Mouse (Mus musculus) left cerebral cortex, adult 2 months (tissue): ENCODE results near the gene Zbtb32. TPM values are rescaled to one million over a fixed set of nuclear protein-coding genes. Genes with fewer than 3 reads are reported as not detected.

Experiments
- DNase-seq, 2 experiments: peaks; one replicate each; pipeline ENCODE4 v3.0.0; 2021 to 2022; ENCODE audit warnings: low spot score in 2 of 2, mixed read lengths in 1 of 2; ENCODE audit errors: extremely low spot score in 1 of 2
- H3K27ac ChIP-seq: fragments of 200-600 bp; 2 replicates; pipeline ENCODE4 v1.8.1; 2022
- H3K4me3 ChIP-seq: fragments of 200-600 bp; 2 replicates; pipeline ENCODE4 v1.8.1; 2022
- CTCF ChIP-seq: fragments of 200-600 bp; IDR thresholded peaks from 2 replicates; pipeline ENCODE4 v1.8.1; 2022; ENCODE audit warnings: antibody characterized with exemption, mild to moderate bottlenecking, moderate library complexity
- intact Hi-C: fragments of 180-260 bp; cut with DNase I; formaldehyde crosslinking; loops from one replicate; pipeline ENCODE4 v1.15.1; 2025
- long read RNA-seq, 2 experiments: library from polyadenylated mRNA; stranded (forward); transcript quantifications; one replicate each; pipeline ENCODE4 v2.0.0; 2021; ENCODE audit warnings: borderline mapping rate in 2 of 2
- total RNA-seq, 2 experiments: library from RNA; stranded (reverse); gene quantifications; 2 replicates each; pipeline ENCODE4 v1.2.3; 2021

The Zbtb32 gene
- total RNA-seq, result not detected
- long read RNA-seq, experiment 1, result 0 reads
- long read RNA-seq, experiment 2, result 0 reads

DNA sequence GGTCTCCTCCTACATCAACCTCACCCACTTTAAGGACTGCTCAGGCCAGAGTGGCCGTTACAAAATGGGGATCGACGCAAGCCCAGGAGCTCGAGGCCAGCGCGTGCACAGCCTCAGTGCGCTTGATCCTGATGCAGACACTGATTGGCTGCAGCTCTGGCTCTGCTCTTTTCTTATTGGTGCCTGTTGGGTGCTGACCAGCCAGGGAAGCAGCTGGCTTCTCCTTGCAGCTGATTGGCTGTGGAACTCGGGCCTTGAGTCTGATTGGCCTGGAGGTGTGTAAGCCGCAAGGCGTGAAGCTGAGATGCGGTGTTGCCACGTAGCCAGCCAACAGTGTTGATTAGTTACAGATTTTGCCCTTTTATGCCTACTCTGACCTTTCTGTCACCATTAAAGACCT, at the start of gene Zbtb32:
TSS of gene Zbtb32 (minus strand) at position 124 of the 400 bp plus-strand sequence.
- intact Hi-C loops, result loop anchor here (5.0 kb wide), 1 partner anchor 304 kb away; no protein-coding TSS in a partner anchor
- Histone ChIP-seq H3K4me3 (no peak within 1 kb of the TSS), H3K27ac (no peak within 1 kb of the TSS)
- no peak for TF ChIP-seq CTCF
- DNase-seq, result no peak

DNA sequence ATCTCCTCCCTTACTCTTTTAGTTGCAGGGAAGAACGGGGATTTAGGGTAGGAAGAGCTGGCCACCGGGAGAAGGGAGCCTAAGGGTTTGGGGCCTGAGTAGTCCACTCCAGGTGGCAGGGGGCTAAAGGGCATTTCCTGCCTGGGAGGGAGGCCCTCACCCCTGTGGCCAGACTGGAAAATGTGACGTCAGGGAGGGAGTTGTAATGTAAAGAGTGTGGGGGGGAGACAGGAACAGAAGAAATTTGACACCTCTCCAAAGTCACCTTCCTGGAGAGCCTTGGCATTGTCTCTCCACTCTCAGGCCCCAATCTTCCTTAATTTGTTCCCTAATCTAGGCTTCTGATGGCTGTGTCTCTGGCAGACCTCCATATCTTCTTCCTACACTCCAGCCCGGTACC, 40.4 kb upstream of the Zbtb32 start:
- H3K4me3 ChIP-seq, result no peak overlapping the region
- no peak for DNase-seq
- no peak for TF ChIP-seq CTCF

DNA sequence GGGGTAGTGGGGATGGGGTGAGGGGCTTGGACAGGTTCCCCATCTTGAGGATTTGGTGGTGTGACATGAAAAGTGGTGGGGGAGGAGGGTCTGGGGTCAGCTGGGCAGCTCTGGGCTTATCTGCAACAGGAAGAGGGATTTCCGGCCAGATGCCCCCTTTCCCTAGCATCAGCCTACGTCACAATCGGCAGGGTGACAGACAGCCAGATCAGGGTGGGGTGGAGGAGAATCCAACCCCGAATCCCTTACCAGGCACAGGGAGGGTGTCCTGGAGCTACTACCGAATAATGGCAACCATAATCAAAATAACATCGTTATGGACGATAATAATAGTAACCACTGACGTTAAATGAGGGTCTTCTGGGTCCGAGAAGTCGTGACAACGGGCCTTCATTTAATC, 37.7 kb upstream of the Zbtb32 start:
- intact Hi-C loops, result no loop called here
- H3K4me3 ChIP-seq, result no peak overlapping the region
- TF ChIP-seq CTCF, result no peak
- no peak for DNase-seq
- no peak overlapping the region for H3K27ac ChIP-seq

More for the DNA sequence above, 40.4 kb upstream of the Zbtb32 start:
- intact Hi-C loops, result no loop called here
- no peak overlapping the region for H3K27ac ChIP-seq

DNA sequence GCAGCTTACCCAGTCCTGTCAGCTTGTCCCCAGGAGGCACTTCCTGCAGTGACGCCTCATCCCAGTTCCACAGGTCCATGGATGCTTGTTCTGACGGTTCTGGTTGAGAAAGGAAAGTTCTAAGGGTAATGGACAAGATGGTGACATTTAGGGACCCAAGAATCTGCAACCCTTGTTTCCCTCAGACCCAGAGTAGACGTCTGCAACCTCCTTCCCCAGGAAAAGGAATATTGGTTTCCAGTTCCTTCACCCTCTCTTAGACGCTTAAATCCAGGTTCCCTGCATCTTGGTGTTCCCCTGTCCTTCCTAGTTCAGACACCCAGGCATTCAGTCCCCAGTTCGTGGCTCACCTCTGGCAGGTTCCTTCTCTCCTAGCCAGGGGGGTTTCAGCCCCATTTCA, 37.0 kb upstream of the Zbtb32 start, which contains the start of gene Etv2:
TSS of gene Etv2 (minus strand) at position 101 of the 400 bp plus-strand sequence.
- intact Hi-C loops, result no loop called here
- no peak within 1 kb of the TSS for H3K4me3 ChIP-seq
- no peak for DNase-seq

DNA sequence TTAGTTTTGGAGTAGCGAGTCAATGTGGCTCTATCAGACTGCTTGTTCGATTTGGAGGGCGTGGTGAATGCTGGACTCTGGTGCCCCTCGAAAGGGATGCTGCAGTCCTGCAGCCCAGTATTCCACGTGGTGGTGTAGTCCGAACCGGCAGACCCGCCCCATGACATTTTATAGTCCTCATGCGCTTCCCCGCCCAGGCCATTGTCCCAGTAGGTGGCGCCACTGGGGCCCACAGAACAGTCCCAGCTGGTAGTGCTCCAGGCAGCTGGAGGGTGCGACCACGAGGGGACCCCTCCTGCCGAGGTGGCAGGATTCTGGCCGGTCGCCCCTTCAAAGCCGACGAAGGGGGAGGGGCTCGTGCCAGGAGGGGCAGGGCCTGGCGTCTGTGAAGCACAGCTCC, 35.9 kb upstream of the Zbtb32 start:
- Histone ChIP-seq H3K4me3 (no peak overlapping the region), H3K27ac (no peak overlapping the region)
- peak; percentile 23 to 33 for DNase-seq
- intact Hi-C loops, result no loop called here
- TF ChIP-seq CTCF, result peak; percentile 50

More for the DNA sequence above, 37.0 kb upstream of the Zbtb32 start, which contains the start of gene Etv2:
- TF ChIP-seq CTCF, result no peak
- H3K27ac ChIP-seq, result no peak within 1 kb of the TSS

DNA sequence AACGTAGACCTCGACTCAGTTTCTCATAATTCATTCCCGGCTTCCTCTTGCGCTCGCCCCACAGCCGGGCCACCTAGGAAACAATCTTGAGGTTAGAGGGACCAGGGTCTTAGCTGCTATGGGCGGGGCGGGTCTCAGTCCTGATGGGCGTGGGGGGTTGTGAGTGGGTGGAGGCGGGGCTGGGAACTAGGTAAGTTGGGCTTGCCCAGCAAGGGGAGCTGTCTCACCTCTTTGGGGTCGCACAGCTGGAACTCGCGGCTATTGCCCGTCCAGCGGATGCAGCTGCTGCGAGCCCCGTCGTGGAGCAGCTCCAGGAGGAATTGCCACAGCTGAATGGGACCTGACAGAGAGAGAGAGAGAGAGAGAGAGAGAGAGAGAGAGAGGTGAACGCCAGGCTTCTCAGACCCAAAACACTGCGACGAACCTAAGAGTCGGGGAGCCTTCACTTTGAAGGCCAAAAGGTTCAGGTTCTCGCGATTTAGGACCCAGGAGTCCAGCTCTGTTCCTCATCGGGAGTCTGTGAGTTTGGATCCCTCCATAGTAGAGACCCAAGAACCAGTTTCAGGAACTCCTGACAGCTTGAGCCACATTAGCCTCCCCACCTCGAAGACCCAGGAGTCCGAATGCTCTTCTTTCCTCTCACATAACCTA, 35.2 kb upstream of the Zbtb32 start:
- DNase-seq, result no peak
- no peak overlapping the region for H3K27ac ChIP-seq
- H3K4me3 ChIP-seq, result no peak overlapping the region
- no peak for TF ChIP-seq CTCF
- intact Hi-C loops, result no loop called here

DNA sequence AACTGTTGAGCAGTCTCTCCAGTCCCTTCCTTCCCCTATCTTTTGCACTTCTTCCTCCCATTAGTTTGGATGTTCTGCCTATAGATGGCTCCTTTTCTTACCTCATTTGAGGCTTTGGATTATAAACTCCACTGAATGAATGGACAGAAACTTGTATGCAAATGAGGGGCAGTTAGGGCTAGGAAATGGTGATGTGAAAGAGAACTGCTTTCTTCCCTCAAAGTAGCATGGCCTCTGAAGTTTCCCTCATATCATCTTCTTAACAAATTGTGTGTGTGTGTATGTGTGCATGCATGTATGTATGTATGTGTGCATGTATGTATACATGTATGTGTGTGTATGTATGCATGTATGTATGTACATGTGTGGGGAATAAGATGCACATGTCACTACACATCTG, 30.3 kb upstream of the Zbtb32 start:
- no peak for TF ChIP-seq CTCF
- Histone ChIP-seq H3K27ac (no peak overlapping the region), H3K4me3 (no peak overlapping the region)
- intact Hi-C loops, result loop anchor here (5.0 kb wide), 1 partner anchor 42 kb away; the partner anchor contains the start of gene Kmt2b
- DNase-seq, result no peak

DNA sequence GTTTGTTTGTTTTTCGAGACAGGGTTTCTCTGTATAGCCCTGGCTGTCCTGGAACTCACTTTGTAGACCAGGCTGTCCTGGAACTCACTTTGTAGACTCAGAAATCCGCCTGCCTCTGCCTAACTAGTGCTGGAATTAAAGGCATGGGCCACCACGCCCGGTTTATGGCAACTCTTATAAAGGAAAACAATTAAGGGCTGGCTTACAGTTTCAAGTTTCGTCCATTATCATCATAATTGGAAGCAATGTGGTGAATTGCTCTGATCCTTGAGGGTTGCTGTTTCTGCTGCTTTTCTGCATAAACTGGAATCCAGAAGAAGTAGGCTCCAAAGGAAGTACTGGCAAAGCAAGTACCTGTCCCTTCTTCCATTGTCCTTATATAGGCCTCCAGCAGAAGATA, 27.9 kb upstream of the Zbtb32 start:
- intact Hi-C loops, result loop anchor here (5.0 kb wide), 1 partner anchor 39 kb away; the partner anchor contains the start of gene Kmt2b
- H3K27ac ChIP-seq, result no peak overlapping the region; the same call in 1 of the 2 replicates
- TF ChIP-seq CTCF, result no peak
- H3K4me3 ChIP-seq, result no peak overlapping the region; the same call in 1 of the 2 replicates
- DNase-seq, result no peak

DNA sequence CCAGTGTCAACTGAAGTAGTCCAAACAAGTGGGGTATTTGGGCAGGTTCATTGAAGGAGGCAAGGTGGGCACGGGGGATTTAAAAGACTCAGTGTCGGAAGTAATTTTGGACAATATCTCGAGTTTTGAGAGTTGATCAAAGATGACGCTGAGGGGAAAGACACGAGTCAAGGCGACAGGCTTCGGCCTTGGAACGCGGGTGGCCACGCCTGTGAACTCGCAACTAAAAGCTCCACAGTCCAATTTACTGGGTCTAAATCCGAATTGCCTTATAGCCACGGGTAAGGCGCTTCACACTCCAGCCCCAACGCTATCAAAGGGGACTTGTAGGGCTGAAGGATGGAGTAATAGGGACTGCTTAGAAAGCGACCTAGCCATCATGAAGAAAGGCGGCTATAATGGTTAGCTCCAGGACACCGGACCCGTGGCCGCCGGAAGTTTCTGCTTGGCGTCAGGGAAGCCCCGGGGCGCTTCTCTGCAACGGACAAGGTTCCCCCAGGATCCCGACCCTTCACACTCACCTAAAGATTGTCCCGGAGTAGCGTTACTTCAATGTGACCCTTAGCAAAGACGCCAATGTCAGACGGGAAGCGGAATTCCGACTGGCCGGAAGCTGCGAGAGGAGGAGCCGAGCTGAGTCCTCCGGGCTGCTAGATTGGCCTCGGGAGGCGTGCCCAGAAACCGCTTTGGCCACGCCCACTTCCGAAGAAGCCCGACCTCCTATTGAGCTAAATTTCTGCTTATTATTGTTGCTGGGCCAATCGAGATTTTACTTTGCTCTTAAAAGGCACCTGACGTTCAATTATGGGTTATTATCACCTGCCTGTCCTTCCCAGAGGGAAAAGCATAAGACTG, 27.0 kb upstream of the Zbtb32 start, which contains the start of gene Cox6b1:
TSS of gene Cox6b1 (minus strand) at position 622 of the 855 bp plus-strand sequence.
- peak within 1 kb of the TSS; percentile 89 for H3K4me3 ChIP-seq
- TF ChIP-seq CTCF, result no peak
- H3K27ac ChIP-seq, result peak within 1 kb of the TSS; percentile 91
- intact Hi-C loops, result loop anchor here (5.0 kb wide), 1 partner anchor 38 kb away; the partner anchor contains the start of gene Kmt2b
- DNase-seq, result peak; percentile 80 to 85

DNA sequence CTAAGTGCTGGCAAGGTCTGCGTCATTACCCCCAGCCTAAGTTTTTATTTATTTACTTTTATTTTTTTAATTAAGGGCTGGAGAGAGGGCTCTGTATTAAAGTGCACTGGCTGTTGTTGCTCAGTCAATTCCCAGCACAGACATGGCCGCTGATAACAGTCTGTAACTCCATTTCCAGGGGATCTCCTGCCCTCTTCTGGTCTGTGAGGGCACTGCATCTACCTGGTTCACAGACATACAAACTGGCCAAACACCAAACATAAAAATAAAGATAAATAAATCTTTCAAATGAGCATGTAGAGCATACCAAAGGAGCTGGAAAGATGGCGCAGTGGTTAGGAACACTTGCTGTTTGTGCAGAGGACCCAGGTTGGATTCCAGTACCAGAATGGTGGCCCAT, 20.5 kb upstream of the Zbtb32 start:
- Histone ChIP-seq H3K27ac (no peak overlapping the region), H3K4me3 (no peak overlapping the region)
- DNase-seq, result no peak
- peak; percentile 61 for TF ChIP-seq CTCF
- intact Hi-C loops, result no loop called here

DNA sequence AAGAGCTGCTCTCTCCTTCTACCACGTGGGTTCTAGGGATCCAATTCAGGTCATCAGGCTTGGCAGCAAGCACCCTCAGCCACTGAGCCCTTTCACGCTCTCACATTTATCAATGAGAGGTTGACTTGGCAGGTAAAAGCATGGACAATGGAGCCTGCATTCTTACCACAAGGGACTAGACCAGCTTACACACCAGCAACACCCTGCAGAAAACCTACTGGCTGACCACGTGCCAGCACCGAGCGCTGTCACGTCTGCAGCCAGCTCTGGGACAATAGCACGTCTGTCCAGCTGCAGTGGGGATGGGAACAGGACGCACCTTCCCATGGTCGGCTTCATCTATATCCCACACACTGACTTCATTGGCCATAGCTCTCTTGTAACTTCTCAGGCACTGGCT, 19.9 kb upstream of the Zbtb32 start:
- DNase-seq, result no peak
- TF ChIP-seq CTCF, result no peak
- no peak overlapping the region for H3K4me3 ChIP-seq
- no peak overlapping the region for H3K27ac ChIP-seq
- intact Hi-C loops, result no loop called here

DNA sequence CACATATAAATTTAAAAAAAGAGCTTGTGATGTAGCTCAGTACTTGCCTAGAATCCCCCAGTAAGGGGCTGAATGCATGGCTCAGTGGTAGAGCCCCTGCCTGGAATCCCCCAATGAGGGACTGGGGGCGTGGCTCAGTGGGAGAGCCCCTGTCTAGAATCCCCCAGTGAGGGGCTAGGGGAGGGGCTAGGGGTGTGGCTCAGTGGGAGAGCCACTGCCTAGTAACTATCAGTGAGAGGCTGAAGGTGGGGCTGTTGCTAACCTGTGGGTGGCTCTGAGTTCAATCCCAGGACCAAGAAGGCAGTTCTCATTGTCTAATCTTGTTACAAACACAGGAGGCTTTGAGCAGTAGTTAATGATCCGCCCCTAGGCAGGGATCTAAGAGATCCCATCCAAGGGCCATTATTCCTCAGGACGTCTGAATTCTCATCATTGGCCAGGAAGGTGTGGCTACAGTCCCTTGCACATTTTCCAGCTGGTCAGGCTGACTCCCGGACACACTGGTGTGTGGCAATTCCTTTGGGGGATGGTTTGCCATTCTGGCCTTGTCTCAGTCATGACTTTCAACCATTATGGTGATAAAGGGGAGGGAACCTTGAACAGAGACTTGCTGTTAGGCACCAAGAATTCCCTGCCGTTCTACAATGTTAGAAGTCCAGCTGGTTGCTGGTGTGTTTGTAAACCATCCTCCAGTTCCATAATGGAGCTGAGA, 16.5 kb upstream of the Zbtb32 start:
- TF ChIP-seq CTCF, result no peak

More for the DNA sequence above, 16.5 kb upstream of the Zbtb32 start:
- Histone ChIP-seq H3K27ac (no peak overlapping the region), H3K4me3 (no peak overlapping the region)
- no peak for DNase-seq
- intact Hi-C loops, result no loop called here
